Mouse (Mus musculus) MEL (cell line): Measurements from ENCODE around the gene Sh3pxd2b. TPM values are rescaled to one million over a fixed set of nuclear protein-coding genes. Genes with fewer than 3 reads are reported as not detected.

Experiments used
- DNase-seq: peaks from one replicate; pipeline ENCODE4 v3.0.0; 2011; ENCODE audit warnings: low read depth, low spot score
- H3K27ac ChIP-seq: 2 replicates; pipeline ENCODE4 v1.5.1; 2012; ENCODE audit warnings: low read depth, mild to moderate bottlenecking, control low read depth, low read length, moderate library complexity; ENCODE audit not compliant: control insufficient read depth
- H3K27me3 ChIP-seq, 2 experiments: fragments of 150-350 bp in 1 of 2; sonication (generic) in 1 of 2; 2 replicates each; pipeline ENCODE4 v1.6.1; 2012; ENCODE audit warnings: low read length in 2 of 2, mild to moderate bottlenecking in 2 of 2, improper control_type of control experiment in 1 of 2, moderate library complexity in 1 of 2; ENCODE audit not compliant: insufficient read depth in 2 of 2, control insufficient read depth in 1 of 2
- H3K36me3 ChIP-seq, 2 experiments: 2 replicates each; pipeline ENCODE4 v1.6.1; 2012 to 2014; ENCODE audit warnings: low read length in 2 of 2, improper control_type of control experiment in 1 of 2, inconsistent platforms in 1 of 2, mild to moderate bottlenecking in 1 of 2; ENCODE audit not compliant: insufficient read depth in 2 of 2, control insufficient read depth in 1 of 2
- H3K4me1 ChIP-seq, 2 experiments: fragments of 150-350 bp in 1 of 2; sonication (generic) in 1 of 2; 2 replicates each; pipeline ENCODE4 v1.6.1; 2012; ENCODE audit warnings: low read length in 2 of 2, improper control_type of control experiment in 1 of 2, mild to moderate bottlenecking in 1 of 2; ENCODE audit not compliant: insufficient read depth in 2 of 2, control insufficient read depth in 1 of 2
- H3K4me3 ChIP-seq, 2 experiments: fragments of 150-350 bp in 1 of 2; sonication (generic) in 1 of 2; 2 replicates each; pipeline ENCODE4 v1.5.1; 2012; ENCODE audit warnings: low read depth in 2 of 2, low read length in 2 of 2, mild to moderate bottlenecking in 2 of 2, moderate library complexity in 2 of 2, control low read depth in 1 of 2, improper control_type of control experiment in 1 of 2; ENCODE audit not compliant: control insufficient read depth in 1 of 2, insufficient read depth in 1 of 2
- H3K79me2 ChIP-seq: 2 replicates; pipeline ENCODE4 v1.6.1; 2012; ENCODE audit warnings: mild to moderate bottlenecking, low read length, moderate library complexity; ENCODE audit not compliant: control insufficient read depth, poor library complexity, insufficient read depth
- H3K9ac ChIP-seq: 2 replicates; pipeline ENCODE4 v1.6.1; 2012; ENCODE audit warnings: low read depth, mild to moderate bottlenecking, control low read depth, low read length, moderate library complexity; ENCODE audit not compliant: control insufficient read depth, poor library complexity, severe bottlenecking
- H3K9me3 ChIP-seq: fragments of 150-350 bp; sonication (generic); replicated peaks from 2 replicates; pipeline ENCODE4 v1.6.1; 2012; ENCODE audit warnings: mild to moderate bottlenecking, low read length, improper control_type of control experiment, moderate library complexity; ENCODE audit not compliant: insufficient read depth
- EP300 ChIP-seq, 2 experiments: IDR thresholded peaks; 2 replicates each; pipeline ENCODE4 v1.6.1; 2011; ENCODE audit warnings: improper control_type of control experiment in 2 of 2, low read length in 2 of 2, low read depth in 1 of 2, mild to moderate bottlenecking in 1 of 2
- ETS1 ChIP-seq: IDR thresholded peaks from 2 replicates; pipeline ENCODE4 v1.6.1; 2012; ENCODE audit warnings: low read depth, mild to moderate bottlenecking, inconsistent platforms, low read length, improper control_type of control experiment, moderate library complexity
- GABPA ChIP-seq: IDR thresholded peaks from 2 replicates; pipeline ENCODE4 v1.6.1; 2012; ENCODE audit warnings: low read depth, mild to moderate bottlenecking, inconsistent platforms, low read length, improper control_type of control experiment, moderate library complexity
- MEF2A ChIP-seq: IDR thresholded peaks from 2 replicates; pipeline ENCODE4 v1.6.1; 2014; ENCODE audit warnings: low read depth, mild to moderate bottlenecking, inconsistent platforms, low read length, improper control_type of control experiment; ENCODE audit not compliant: poor library complexity, insufficient replicate concordance, severe bottlenecking; ENCODE audit errors: extremely low read depth
- MYB ChIP-seq: IDR thresholded peaks from 2 replicates; pipeline ENCODE4 v1.6.1; 2011; ENCODE audit warnings: mild to moderate bottlenecking, low read depth, low read length, improper control_type of control experiment
- NRF1 ChIP-seq: IDR thresholded peaks from 2 replicates; pipeline ENCODE4 v1.6.1; 2014; ENCODE audit warnings: low read depth, mild to moderate bottlenecking, inconsistent platforms, low read length, improper control_type of control experiment, moderate library complexity; ENCODE audit not compliant: poor library complexity, insufficient read depth, severe bottlenecking
- POLR2A ChIP-seq, 2 experiments: IDR thresholded peaks; 2 replicates each; pipeline ENCODE4 v1.6.1; 2011 to 2012; ENCODE audit warnings: low read length in 2 of 2, mild to moderate bottlenecking in 2 of 2, control low read depth in 1 of 2, improper control_type of control experiment in 1 of 2, low read depth in 1 of 2, moderate library complexity in 1 of 2; ENCODE audit not compliant: control insufficient read depth in 1 of 2, insufficient read depth in 1 of 2, poor library complexity in 1 of 2
- RAD21 ChIP-seq: IDR thresholded peaks from 2 replicates; pipeline ENCODE4 v1.6.1; 2011; ENCODE audit warnings: mild to moderate bottlenecking, low read depth, low read length, improper control_type of control experiment
- RCOR1 ChIP-seq: IDR thresholded peaks from 2 replicates; pipeline ENCODE4 v1.6.1; 2012; ENCODE audit warnings: low read depth, mild to moderate bottlenecking, inconsistent platforms, low read length, improper control_type of control experiment
- TAL1 ChIP-seq: IDR thresholded peaks from 2 replicates; pipeline ENCODE4 v1.6.1; 2012; ENCODE audit warnings: mild to moderate bottlenecking, inconsistent platforms, low read length, moderate library complexity, mixed read lengths
- TCF12 ChIP-seq: IDR thresholded peaks from 2 replicates; pipeline ENCODE4 v1.6.1; 2014; ENCODE audit warnings: low read depth, mild to moderate bottlenecking, inconsistent platforms, low read length, improper control_type of control experiment, moderate library complexity
- USF2 ChIP-seq, 2 experiments: IDR thresholded peaks; 2 replicates each; pipeline ENCODE4 v1.6.1; 2011 to 2012; ENCODE audit warnings: improper control_type of control experiment in 2 of 2, low read length in 2 of 2, borderline replicate concordance in 1 of 2, inconsistent platforms in 1 of 2, low read depth in 1 of 2, mild to moderate bottlenecking in 1 of 2; ENCODE audit not compliant: insufficient read depth in 1 of 2
- ZC3H11A ChIP-seq: IDR thresholded peaks from 2 replicates; pipeline ENCODE4 v1.6.1; 2012; ENCODE audit warnings: low read depth, mild to moderate bottlenecking, inconsistent platforms, low read length, improper control_type of control experiment
- ZKSCAN1 ChIP-seq: IDR thresholded peaks from 2 replicates; pipeline ENCODE4 v1.6.1; 2012; ENCODE audit warnings: low read depth, mild to moderate bottlenecking, inconsistent platforms, low read length, improper control_type of control experiment, moderate library complexity
- ZNF384 ChIP-seq: IDR thresholded peaks from 2 replicates; pipeline ENCODE4 v1.6.1; 2012; ENCODE audit warnings: low read depth, mild to moderate bottlenecking, inconsistent platforms, low read length, improper control_type of control experiment
- polyA plus RNA-seq, 2 experiments: library from polyadenylated mRNA; stranded (reverse) in 1 of 2; unstranded in 1 of 2; fragments of >175 nt in 1 of 2; fragments of >200 nt in 1 of 2; gene quantifications; 2 replicates each; pipeline versions ENCODE4 v1.2.1 to v1.2.4; 2012; ENCODE audit warnings: low replicate concordance in 2 of 2, low read depth in 1 of 2; ENCODE audit not compliant: insufficient read length in 2 of 2, insufficient read depth in 1 of 2, missing spikeins in 1 of 2
- total RNA-seq: library from RNA; depleted of rRNA; stranded (reverse); fragments of 300-350 nt; gene quantifications from 2 replicates; pipeline ENCODE4 v1.2.3, GENCODE M21; 2012

Gene Sh3pxd2b
- total and polyA plus RNA-seq, 3 experiments, result 9.6 to 17.0 TPM; not detected in 1

GRCm38 (mm10) chr11:32316009-32316408 lies 31.6 kb upstream of the Sh3pxd2b start:
- Histone ChIP-seq H3K36me3 (no peaks in the 10 kb centered on the region; a peak in 1 of 4 replicates), H3K79me2 (no peaks in the 10 kb centered on the region), H3K9ac (no peak overlapping the region), H3K9me3 (no peaks in the 10 kb centered on the region), H3K4me1 (peaks cover 0 to 3% of the 10 kb centered on the region in 2 experiments; a peak in 2 of 4 replicates), H3K27me3 (peaks cover 0 to 13% of the 10 kb centered on the region in 2 experiments; a peak in 3 of 4 replicates), H3K27ac (no peak overlapping the region), H3K4me3 (no peak overlapping the region)
- TF ChIP-seq NRF1, result no peak
- no peak for TF ChIP-seq ETS1
- no peak for TF ChIP-seq ZC3H11A
- TF ChIP-seq GABPA, result no peak
- no peak for TF ChIP-seq RAD21
- TF ChIP-seq ZKSCAN1, result no peak
- no peak for TF ChIP-seq MEF2A
- TF ChIP-seq MYB, result no peak
- TF ChIP-seq TCF12, result no peak
- TF ChIP-seq RCOR1, result no peak
- DNase-seq, result no peak

GRCm38 (mm10) chr11:32320507-32321195 lies 27.0 kb upstream of the Sh3pxd2b start:
- no peaks in the 10 kb centered on the region for H3K79me2 ChIP-seq
- H3K27ac ChIP-seq, result no peak overlapping the region
- H3K4me1 ChIP-seq, result peaks cover 0 to 4% of the 10 kb centered on the region in 2 experiments; a peak in 2 of 4 replicates
- no peaks in the 10 kb centered on the region; a peak in 1 of 4 replicates for H3K36me3 ChIP-seq
- DNase-seq, result no peak
- peaks cover 0 to 10% of the 10 kb centered on the region in 2 experiments; a peak in 3 of 4 replicates for H3K27me3 ChIP-seq
- no peak overlapping the region; a peak in 1 of 4 replicates for H3K4me3 ChIP-seq
- no peaks in the 10 kb centered on the region for H3K9me3 ChIP-seq
- TF ChIP-seq ZNF384 (no peak), USF2 (IDR thresholded peaks at IDR 0.05; ENCODE audit: borderline replicate concordance in 1 of 2, insufficient read depth in 1 of 2, low read depth in 1 of 2, low read length in 2 of 2) (no peak), POLR2A (IDR thresholded peaks at IDR 0.05; ENCODE audit: control insufficient read depth in 1 of 2, insufficient read depth in 1 of 2, low read depth in 1 of 2, low read length in 2 of 2, poor library complexity in 1 of 2) (0 out of 4 replicates have a peak, but pooled peaks of 1 of the 2 experiments have one; percentile 31), TAL1 (no peak), EP300 (IDR thresholded peaks at IDR 0.05; ENCODE audit: low read depth in 1 of 2, low read length in 2 of 2) (no peak)
- 0 out of 2 replicates have a peak overlapping the region, but pooled peaks have one; percentile 1 for H3K9ac ChIP-seq
